Mouse (Mus musculus) cerebellum, adult 11 months (tissue): ENCODE measurements around the gene Capn1.

Experiments
- DNase-seq: peaks from one replicate; pipeline ENCODE4 v3.0.0; 2022

The Capn1 gene

GRCm38 (mm10) chr19:5951631-5952030 lies 64.1 kb downstream of the Capn1 start:
- DNase-seq: no peak

- no peak for DNase-seq
Observed at GRCm38 (mm10) chr19:5950218-5950617, 65.5 kb downstream of the Capn1 start.

DNA sequence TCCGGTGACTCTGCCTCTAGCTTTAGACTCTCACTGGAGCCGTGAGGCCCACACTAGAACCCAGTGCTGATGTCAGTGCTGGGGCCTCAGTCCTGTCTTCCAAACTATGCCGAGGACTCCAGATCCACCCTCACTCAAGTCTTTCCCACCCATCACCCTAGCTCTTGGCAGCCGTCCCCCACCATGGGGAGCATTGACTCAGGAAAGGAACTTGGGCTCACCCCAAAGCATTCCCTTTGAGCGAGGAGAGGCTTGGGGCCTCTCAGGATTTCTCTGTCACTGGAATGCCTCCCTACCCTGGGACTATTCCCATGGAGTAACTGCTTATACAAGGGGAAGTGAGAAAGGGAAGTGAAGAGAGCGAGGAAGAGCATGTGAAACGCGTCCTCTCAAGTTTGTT lies 69.8 kb downstream of the Capn1 start:
- DNase-seq: no peak

DNA sequence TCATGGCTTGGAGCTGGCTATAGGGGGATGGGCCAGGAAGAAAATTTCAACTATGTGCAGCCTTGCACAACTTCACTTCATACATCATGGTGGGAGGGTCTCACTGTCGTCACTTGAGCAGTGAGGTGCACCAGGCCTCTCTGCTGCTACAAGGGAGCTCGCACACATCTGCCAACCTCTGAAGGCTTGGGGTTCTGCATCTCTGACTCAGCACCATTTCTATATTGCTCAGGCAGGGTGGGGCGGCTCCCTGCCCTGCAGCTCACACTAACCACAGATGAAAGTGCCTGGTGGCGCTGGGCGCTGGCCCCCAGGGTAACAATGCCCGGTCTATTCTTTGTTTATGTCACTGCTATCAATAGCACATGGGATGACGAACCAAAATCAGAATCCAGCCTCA lies 70.7 kb downstream of the Capn1 start:
- DNase-seq: no peak

- no peak for DNase-seq
Observed at GRCm38 (mm10) chr19:5944145-5944544, 71.6 kb downstream of the Capn1 start.

DNA sequence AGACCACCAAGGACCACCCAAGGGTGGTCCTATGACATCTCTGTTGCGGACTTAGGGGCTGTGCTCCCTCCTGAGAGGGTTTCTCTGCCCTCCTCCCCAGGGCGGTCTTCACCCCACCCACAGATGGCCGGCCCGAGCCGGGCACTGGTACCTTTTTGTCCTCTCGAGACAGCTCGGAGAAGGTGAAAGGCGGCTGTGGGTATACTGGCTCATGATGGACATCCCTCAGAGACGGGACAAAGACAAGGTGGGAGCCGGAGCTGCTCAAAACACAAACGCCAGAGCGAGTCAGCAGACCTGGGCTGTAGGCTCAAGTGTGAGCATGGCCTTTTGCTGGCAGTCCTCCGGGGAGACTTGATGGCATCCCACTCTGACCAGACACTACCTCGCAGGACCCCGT lies 72.3 kb downstream of the Capn1 start:
- no peak for DNase-seq

DNA sequence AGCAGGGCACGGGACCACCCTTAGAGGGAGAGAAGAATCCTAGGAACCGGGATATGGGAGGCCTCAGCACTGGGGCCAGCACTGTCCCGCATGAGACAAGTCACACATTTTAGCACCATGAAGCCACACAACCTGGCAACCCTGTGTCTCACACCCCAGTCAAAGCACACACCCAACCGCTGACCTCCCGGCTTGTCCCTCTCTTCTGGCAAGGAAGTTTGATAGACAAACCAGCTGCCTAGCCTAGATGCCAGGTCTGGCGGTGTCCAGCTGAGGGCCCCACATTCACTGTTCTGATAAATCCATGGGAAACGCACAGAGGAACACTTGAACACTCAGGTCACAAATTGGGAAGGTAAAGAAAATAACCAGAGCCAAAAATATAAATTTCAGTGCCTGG lies 73.1 kb downstream of the Capn1 start:
- DNase-seq: no peak

- DNase-seq: no peak
Observed at GRCm38 (mm10) chr19:5940656-5941055, 75.0 kb downstream of the Capn1 start.

- peak; percentile 88 for DNase-seq
Observed at GRCm38 (mm10) chr19:5940173-5940572, 75.5 kb downstream of the Capn1 start.

GRCm38 (mm10) chr19:5939715-5940114 lies 76.0 kb downstream of the Capn1 start:
- DNase-seq: no peak
